Comparison of ENCODE assay signal across 31 mouse cellular contexts in genomic region chr9:30122371-30122770, GRCm38 (mm10).
"Had no signal": no experiment of that assay in that cellular context is flagged by ENCODE, and none has a peak within 500 bp of the region (broad histone marks: within the 10 kb centered on the region; RNA-seq: fewer than 3 reads in every experiment).

No protein-coding gene starts in this region.

- H3K4me1 ChIP-seq: limb, embryonic 10.5 days; limb, embryonic 12.5 days; limb, embryonic 13.5 days; limb, embryonic 15.5 days; liver, embryonic 13.5 days; liver, embryonic 15.5 days; lung, embryonic 15.5 days; megakaryocyte, embryonic 14.5 days; midbrain, embryonic 12.5 days; midbrain, embryonic 13.5 days; midbrain, embryonic 15.5 days; neural tube, embryonic 12.5 days had no signal

- H3K9ac ChIP-seq: limb, embryonic 12.5 days; limb, embryonic 13.5 days; limb, embryonic 15.5 days; liver, embryonic 13.5 days; liver, embryonic 14.5 days; liver, embryonic 15.5 days; liver, postnatal 0 days; lung, embryonic 14.5 days; lung, embryonic 15.5 days; midbrain, embryonic 12.5 days; midbrain, embryonic 13.5 days; midbrain, embryonic 15.5 days; neural tube, embryonic 12.5 days had no signal

- H3K27me3 ChIP-seq: limb, embryonic 12.5 days; limb, embryonic 13.5 days; limb, embryonic 15.5 days; liver, embryonic 13.5 days; liver, embryonic 15.5 days; lung, embryonic 15.5 days; megakaryocyte, embryonic 14.5 days; midbrain, embryonic 12.5 days; midbrain, embryonic 13.5 days; midbrain, embryonic 15.5 days; neural tube, embryonic 12.5 days had no signal

- H3K4me3 ChIP-seq: limb, embryonic 10.5 days; limb, embryonic 12.5 days; limb, embryonic 13.5 days; limb, embryonic 15.5 days; liver, embryonic 13.5 days; liver, embryonic 15.5 days; lung, embryonic 15.5 days; megakaryocyte, embryonic 14.5 days; midbrain, embryonic 10.5 days; midbrain, embryonic 12.5 days; midbrain, embryonic 13.5 days; midbrain, embryonic 15.5 days; myocyte; neural tube, embryonic 12.5 days had no signal

- H3K9me3 ChIP-seq: limb, embryonic 10.5 days; limb, embryonic 12.5 days; limb, embryonic 13.5 days; limb, embryonic 15.5 days; liver, embryonic 13.5 days; liver, embryonic 15.5 days; lung, embryonic 15.5 days; megakaryocyte, embryonic 14.5 days; midbrain, embryonic 10.5 days; midbrain, embryonic 12.5 days; midbrain, embryonic 13.5 days; midbrain, embryonic 15.5 days; neural tube, embryonic 12.5 days had no signal

- H3K4me2 ChIP-seq: limb, embryonic 12.5 days; limb, embryonic 13.5 days; limb, embryonic 15.5 days; liver, embryonic 11.5 days; liver, embryonic 13.5 days; liver, embryonic 15.5 days; lung, embryonic 14.5 days; lung, embryonic 15.5 days; midbrain, embryonic 11.5 days; midbrain, embryonic 12.5 days; midbrain, embryonic 13.5 days; midbrain, embryonic 15.5 days; neural tube, embryonic 12.5 days had no signal

- H3K27ac ChIP-seq: limb, embryonic 10.5 days; limb, embryonic 12.5 days; limb, embryonic 13.5 days; limb, embryonic 15.5 days; liver, embryonic 13.5 days; liver, embryonic 14.5 days; liver, embryonic 15.5 days; lung, embryonic 15.5 days; macrophage; midbrain, embryonic 10.5 days; midbrain, embryonic 12.5 days; midbrain, embryonic 13.5 days; midbrain, embryonic 15.5 days; neural tube, embryonic 12.5 days had no signal

- DNase-seq: left cerebral cortex, postnatal 4 days; liver; liver, embryonic 13.5 days; liver, postnatal 0 days; lung, adult 18-20 months; lung, adult 2 months; lung, embryonic 14.5 days; lung, postnatal 10 days; lung, postnatal 14 days; lung, postnatal 36 days; lung, postnatal 4 days; midbrain, embryonic 14.5 days had no signal

- ATAC-seq: liver, postnatal 0 days; lung, postnatal 0 days; midbrain, embryonic 13.5 days; midbrain, embryonic 15.5 days; midbrain, embryonic 16.5 days had no signal

- H3K36me3 ChIP-seq: limb, embryonic 10.5 days; limb, embryonic 12.5 days; limb, embryonic 13.5 days; limb, embryonic 15.5 days; liver, embryonic 13.5 days; liver, embryonic 15.5 days; lung, embryonic 15.5 days; midbrain, embryonic 10.5 days; midbrain, embryonic 12.5 days; midbrain, embryonic 13.5 days; midbrain, embryonic 15.5 days; neural tube, embryonic 12.5 days had no signal
